Mouse (Mus musculus) heart, adult 9 months (tissue): ENCODE measurements at regions not wholly inside any gene's neighbourhood (a gene's known extent, or its start where the extent isn't known, plus 50 kb on each side); places are given as distances from the start of the nearest gene placed in this dataset.
A peak's percentile ranks its signal among the peaks of the same experiment; 100 is the strongest.

Experiments
- DNase-seq, 2 experiments: peaks; one replicate each; pipeline ENCODE4 v3.0.0; 2022; ENCODE audit warnings: low spot score in 2 of 2

GRCm38 (mm10) chr5:58705561-58705960 is 987.8 kb downstream of the Pcdh7 start:
- no peak for DNase-seq

DNA sequence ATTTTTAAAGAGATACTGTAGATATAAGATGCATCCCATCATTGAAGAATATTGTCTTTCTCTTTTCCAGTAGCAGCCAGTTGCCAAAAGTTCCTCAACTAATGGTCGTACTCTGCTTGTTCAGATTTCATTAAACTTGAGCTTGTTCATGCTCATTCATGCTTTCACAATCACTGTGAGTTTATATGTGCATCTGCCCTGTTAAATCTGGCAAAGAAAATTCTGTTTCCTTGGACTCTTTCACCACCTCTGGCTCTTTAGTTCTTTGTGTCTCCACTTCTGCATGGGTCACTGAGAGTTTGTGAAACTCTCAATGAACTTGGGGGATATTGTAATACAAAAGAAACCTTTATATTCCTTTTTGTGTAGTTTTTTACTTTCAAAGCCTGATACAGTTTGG is 994.6 kb downstream of the Pcdh7 start:
- DNase-seq, result no peak

DNA sequence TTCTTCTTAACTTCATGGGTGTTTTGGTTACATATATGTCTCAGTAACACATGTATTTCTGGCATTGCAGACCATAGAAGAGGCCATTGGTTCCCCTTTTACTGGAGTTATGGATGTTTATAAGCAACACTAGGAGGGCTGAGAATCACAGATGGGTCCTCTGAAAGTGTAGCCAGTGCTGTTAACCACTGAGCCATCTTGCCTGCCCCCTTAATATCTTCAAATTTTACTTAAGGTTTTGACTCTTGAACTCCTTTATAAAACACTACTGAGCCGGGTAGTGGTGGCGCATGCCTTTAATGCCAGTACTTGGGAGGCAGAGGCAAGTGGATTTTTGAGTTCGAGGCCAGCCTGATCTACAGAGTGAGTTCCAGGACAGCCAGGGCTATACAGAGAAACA is 1015.6 kb downstream of the Pcdh7 start:
- no peak for DNase-seq

- no peak for DNase-seq
Measured at GRCm38 (mm10) chr5:58733961-58734360, 1016.2 kb downstream of the Pcdh7 start.

DNA sequence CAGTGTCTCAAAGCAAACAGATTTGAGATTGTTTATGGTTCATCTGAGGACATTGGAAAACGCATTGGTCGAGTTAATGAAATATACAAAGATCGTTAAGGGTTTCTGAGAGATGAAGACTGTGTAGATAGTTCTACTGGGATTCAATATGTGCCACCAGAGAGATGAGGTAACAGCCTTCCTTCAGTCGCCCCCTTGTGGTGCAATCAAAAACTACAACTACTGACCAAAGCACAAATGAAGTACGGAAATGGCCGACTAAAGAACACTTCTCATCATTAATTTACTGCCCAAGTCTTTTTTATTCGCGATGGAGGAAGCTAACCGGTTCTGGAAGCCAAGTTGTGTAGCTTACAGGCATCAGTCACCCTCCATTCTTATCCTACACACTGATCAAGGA is 1018.8 kb downstream of the Pcdh7 start:
- peak in 1 of 2 experiments; percentile 44 for DNase-seq

DNA sequence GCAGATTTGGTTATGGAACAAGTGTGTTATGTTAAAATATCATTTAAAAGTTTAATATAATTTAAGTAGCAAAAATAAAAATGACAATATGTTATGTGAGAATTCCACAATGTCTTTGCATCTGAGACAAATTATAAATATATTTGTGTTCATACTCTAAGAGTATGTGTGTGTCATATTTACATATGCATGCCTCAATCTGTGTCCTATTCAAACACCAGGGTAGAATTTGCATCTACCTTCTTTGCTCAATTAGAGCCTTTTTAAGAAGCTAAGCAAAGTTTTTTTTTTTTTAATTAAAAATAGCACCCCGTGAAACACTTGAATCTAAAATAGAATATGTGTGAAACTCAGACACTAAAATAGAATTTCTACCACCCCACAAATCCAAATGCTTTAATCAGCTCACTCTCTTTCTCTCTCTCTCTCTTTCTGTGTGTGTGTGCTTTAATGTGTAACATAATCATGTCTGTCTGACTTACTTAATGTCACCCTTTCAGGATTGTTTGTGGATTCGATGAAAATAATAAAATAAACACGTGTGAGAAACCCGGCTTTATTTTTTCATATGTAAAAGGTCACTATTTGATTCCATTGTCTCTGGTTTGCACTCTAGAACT is 1019.6 kb downstream of the Pcdh7 start:
- no peak for DNase-seq

GRCm38 (mm10) chr5:58738041-58738440 is 1020.3 kb downstream of the Pcdh7 start:
- DNase-seq, result no peak

DNA sequence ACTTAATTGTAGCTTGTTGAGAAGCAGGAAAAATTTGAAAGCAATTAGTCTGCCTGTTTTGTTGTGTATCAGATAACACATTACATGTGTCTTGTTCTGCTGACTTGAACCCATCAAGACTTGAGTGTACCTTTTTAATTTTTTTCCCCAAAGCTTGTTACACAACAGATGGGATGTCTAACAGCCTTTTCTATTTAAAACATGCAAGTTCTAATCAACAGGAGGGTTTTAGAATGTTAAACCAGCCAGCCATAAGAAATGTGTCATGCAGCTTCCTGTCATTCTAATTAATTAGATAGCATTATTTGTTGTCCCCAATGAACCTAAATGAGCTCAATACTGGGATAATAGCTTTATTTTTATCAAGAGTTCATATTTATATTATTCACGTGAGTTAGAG is 1023.0 kb downstream of the Pcdh7 start:
- DNase-seq, result no peak

DNA sequence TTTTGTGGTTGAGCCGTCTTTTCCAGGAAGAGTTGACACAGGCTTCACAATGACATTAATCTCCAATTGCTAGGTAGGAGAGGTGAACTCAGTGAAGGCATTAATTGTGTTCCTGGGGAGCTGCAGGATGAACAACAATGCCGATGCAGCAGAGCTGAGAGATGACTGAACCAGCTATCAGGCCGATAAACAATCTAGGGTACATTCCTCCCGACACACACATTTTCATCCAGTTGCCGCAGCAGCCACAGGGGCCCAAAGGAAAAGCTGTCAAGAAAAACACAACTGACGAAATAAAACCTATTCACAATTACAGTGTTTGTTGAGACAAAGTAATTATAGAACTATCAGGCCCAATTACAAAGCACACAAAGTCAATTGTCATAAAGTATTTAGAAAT is 1029.9 kb downstream of the Pcdh7 start:
- DNase-seq, result no peak

- no peak for DNase-seq
Measured at GRCm38 (mm10) chr5:58751777-58752176, 1034.0 kb downstream of the Pcdh7 start.
